Mouse (Mus musculus) embryonic facial prominence, embryonic 11.5 days (tissue): ENCODE measurements around the gene Nit1. TPM values are rescaled to one million over a fixed set of nuclear protein-coding genes. Genes with fewer than 3 reads are reported as not detected.
"Not testable (repeated sequence)": the region's sequence is repeated elsewhere in the genome, so short reads cannot be mapped to it uniquely, and the experiment has no call there.

Source experiments
- ATAC-seq: fragments of 200-750 bp; cut with Nextera tagmentation; replicated peaks from 2 replicates; pipeline ENCODE4 v1.8.0; 2017; ENCODE audit warnings: low read depth; ENCODE audit not compliant: insufficient number of reproducible peaks, low FRiP score, low TSS enrichment
- DNase-seq: peaks from one replicate; pipeline ENCODE4 v3.0.0-alpha.2; 2015; ENCODE audit warnings: low spot score
- H3K27ac ChIP-seq: fragments of 300-500 bp; sonication (generic); replicated peaks from 2 replicates; pipeline ENCODE4 v1.5.1; 2014; ENCODE audit warnings: mild to moderate bottlenecking, low read depth, low read length, control low read depth
- H3K27me3 ChIP-seq: fragments of 300-500 bp; sonication (generic); 2 replicates; pipeline ENCODE4 v1.6.1; 2014; ENCODE audit warnings: mild to moderate bottlenecking, low read length, moderate library complexity, mixed read lengths; ENCODE audit not compliant: control insufficient read depth, insufficient read depth
- H3K36me3 ChIP-seq: fragments of 300-500 bp; sonication (generic); replicated peaks from 2 replicates; pipeline ENCODE4 v1.6.1; 2014; ENCODE audit warnings: low read depth, mild to moderate bottlenecking, low read length, moderate library complexity, mixed read lengths; ENCODE audit not compliant: control insufficient read depth, insufficient read depth
- H3K4me1 ChIP-seq: fragments of 300-500 bp; sonication (generic); 2 replicates; pipeline ENCODE4 v1.6.1; 2014; ENCODE audit warnings: low read length, mixed read lengths; ENCODE audit not compliant: control insufficient read depth, insufficient read depth
- H3K4me2 ChIP-seq: fragments of 300-500 bp; sonication (generic); 2 replicates; pipeline ENCODE4 v1.6.1; 2014; ENCODE audit warnings: low read depth, mild to moderate bottlenecking, control low read depth, low read length, moderate library complexity
- H3K4me3 ChIP-seq: fragments of 300-500 bp; sonication (generic); 2 replicates; pipeline ENCODE4 v1.5.1; 2014; ENCODE audit warnings: low read depth, low read length, control low read depth
- H3K9ac ChIP-seq: fragments of 300-500 bp; sonication (generic); replicated peaks from 2 replicates; pipeline ENCODE4 v1.6.1; 2014; ENCODE audit warnings: mild to moderate bottlenecking, control low read depth, low read length
- H3K9me3 ChIP-seq: fragments of 300-500 bp; sonication (generic); replicated peaks from 2 replicates; pipeline ENCODE4 v1.6.1; 2016; ENCODE audit warnings: mild to moderate bottlenecking, low read length, inconsistent platforms, mixed read lengths; ENCODE audit not compliant: control insufficient read depth
- WGBS: fragments of 180-500 bp; shearing (Covaris S2); extraction: QIAGEN DNeasy Blood & Tissue Kit; methylation state at CpG from one replicate; pipeline ENCODE4 v1.1.7; 2014; 5-methylcytosine and 5-hydroxymethylcytosine counted together
- polyA plus RNA-seq: library from polyadenylated mRNA; unstranded; fragments of >200 nt; fragmentation: Nextera tagmentation; extraction: Ambion mirVana; gene quantifications from 2 replicates; pipeline ENCODE4 v1.2.1, GENCODE M21; 2014

The Nit1 gene
- polyA plus RNA-seq, 1 experiment from 2014 or later = 29.8 TPM

- ATAC-seq (peak; percentile 95), DNase-seq (peak; percentile 93)
- H3K9ac ChIP-seq = peak within 1 kb of the TSS; percentile 99
- H3K4me2 ChIP-seq = peak within 1 kb of the TSS; percentile 78
- no peaks in the 10 kb centered on the region for H3K9me3 ChIP-seq
- under 1% methylated on average over 43 of the region's 48 CpGs for WGBS
- H3K27ac ChIP-seq = peak within 1 kb of the TSS; percentile 99
- H3K4me3 ChIP-seq = peak within 1 kb of the TSS; percentile 82
- H3K4me1 ChIP-seq = no peaks in the 10 kb centered on the region; the same call in 1 of the 2 replicates
- H3K27me3 ChIP-seq = no peaks in the 10 kb centered on the region
- H3K36me3 ChIP-seq = no peaks in the 10 kb centered on the region
Observed at GRCm38 (mm10) chr1:171328839-171329432, 16.5 kb downstream of the Nit1 start, which contains the start of gene Dedd. Gene Dedd, plus strand, starts transcription at chr1:171329145.

GRCm38 (mm10) chr1:171328244-171328643 lies 17.2 kb downstream of the Nit1 start:
- Histone ChIP-seq H3K4me2 (peak overlapping the region; percentile 78), H3K36me3 (no peaks in the 10 kb centered on the region), H3K27ac (peak overlapping the region; percentile 99), H3K4me3 (peak overlapping the region; percentile 82), H3K27me3 (no peaks in the 10 kb centered on the region), H3K4me1 (no peaks in the 10 kb centered on the region; the same call in 1 of the 2 replicates), H3K9ac (peak overlapping the region; percentile 99), H3K9me3 (no peaks in the 10 kb centered on the region)
- DNase-seq = peak; percentile 46
- 37% methylated on average over 9 of the region's 9 CpGs for WGBS
- no peak for ATAC-seq

- not testable (repeated sequence) for ATAC-seq, H3K9me3 ChIP-seq, DNase-seq, H3K36me3 ChIP-seq, H3K4me3 ChIP-seq, H3K9ac ChIP-seq, H3K4me2 ChIP-seq, H3K27me3 ChIP-seq, H3K4me1 ChIP-seq, H3K27ac ChIP-seq
- WGBS = 86% methylated on average over 4 of the region's 4 CpGs
Observed at GRCm38 (mm10) chr1:171326588-171326987, 18.9 kb downstream of the Nit1 start.

GRCm38 (mm10) chr1:171325571-171325970 lies 19.9 kb downstream of the Nit1 start:
- DNase-seq = no peak
- no peak for ATAC-seq
- no peak overlapping the region for H3K4me2 ChIP-seq
- no peaks in the 10 kb centered on the region for H3K4me1 ChIP-seq
- WGBS = 81% methylated on average over 2 of the region's 2 CpGs
- H3K9ac ChIP-seq = no peak overlapping the region
- no peaks in the 10 kb centered on the region for H3K27me3 ChIP-seq
- no peaks in the 10 kb centered on the region for H3K36me3 ChIP-seq
- H3K4me3 ChIP-seq = no peak overlapping the region
- no peaks in the 10 kb centered on the region for H3K9me3 ChIP-seq
- no peak overlapping the region for H3K27ac ChIP-seq

GRCm38 (mm10) chr1:171322012-171322411 lies 23.4 kb downstream of the Nit1 start:
- H3K9me3 ChIP-seq = no peaks in the 10 kb centered on the region
- ATAC-seq (0 out of 2 replicates have a peak, but pooled peaks have one; percentile 65), DNase-seq (no peak)
- H3K9ac ChIP-seq = no peak overlapping the region
- no peaks in the 10 kb centered on the region for H3K4me1 ChIP-seq
- no peak overlapping the region for H3K4me3 ChIP-seq
- no peaks in the 10 kb centered on the region for H3K36me3 ChIP-seq
- H3K27me3 ChIP-seq = no peaks in the 10 kb centered on the region
- no peak overlapping the region for H3K4me2 ChIP-seq
- no peak overlapping the region for H3K27ac ChIP-seq
- WGBS = 68% methylated on average over 1 of the region's 1 CpGs

GRCm38 (mm10) chr1:171321415-171321814 lies 24.0 kb downstream of the Nit1 start:
- H3K27me3 ChIP-seq = no peaks in the 10 kb centered on the region
- no peaks in the 10 kb centered on the region for H3K4me1 ChIP-seq
- peak; percentile 64 for DNase-seq
- H3K36me3 ChIP-seq = no peaks in the 10 kb centered on the region
- no peak for ATAC-seq
- no peak overlapping the region for H3K4me2 ChIP-seq
- H3K27ac ChIP-seq = no peak overlapping the region
- H3K4me3 ChIP-seq = no peak overlapping the region
- H3K9ac ChIP-seq = no peak overlapping the region
- no peaks in the 10 kb centered on the region for H3K9me3 ChIP-seq

GRCm38 (mm10) chr1:171320151-171320550 lies 25.3 kb downstream of the Nit1 start:
- no peaks in the 10 kb centered on the region for H3K9me3 ChIP-seq
- no peak overlapping the region for H3K27ac ChIP-seq
- no peaks in the 10 kb centered on the region for H3K27me3 ChIP-seq
- no peak overlapping the region; the same call in 1 of the 2 replicates for H3K4me2 ChIP-seq
- no peaks in the 10 kb centered on the region for H3K36me3 ChIP-seq
- DNase-seq (no peak), ATAC-seq (no peak)
- peak overlapping the region; percentile 13 for H3K4me3 ChIP-seq
- no peak overlapping the region for H3K9ac ChIP-seq
- no peaks in the 10 kb centered on the region for H3K4me1 ChIP-seq
- 13% methylated on average over 5 of the region's 5 CpGs for WGBS

- Histone ChIP-seq H3K36me3 (no peaks in the 10 kb centered on the region), H3K27ac (no peak overlapping the region), H3K27me3 (no peaks in the 10 kb centered on the region), H3K4me2 (no peak overlapping the region), H3K9ac (no peak overlapping the region), H3K4me3 (no peak overlapping the region; the same call in 1 of the 2 replicates), H3K9me3 (no peaks in the 10 kb centered on the region), H3K4me1 (no peaks in the 10 kb centered on the region)
- WGBS = 11% methylated on average over 7 of the region's 7 CpGs
- DNase-seq (no peak), ATAC-seq (no peak)
Observed at GRCm38 (mm10) chr1:171319748-171320147, 25.7 kb downstream of the Nit1 start.
